14 mouse cellular contexts compared by ENCODE assay signal in the genomic region with DNA sequence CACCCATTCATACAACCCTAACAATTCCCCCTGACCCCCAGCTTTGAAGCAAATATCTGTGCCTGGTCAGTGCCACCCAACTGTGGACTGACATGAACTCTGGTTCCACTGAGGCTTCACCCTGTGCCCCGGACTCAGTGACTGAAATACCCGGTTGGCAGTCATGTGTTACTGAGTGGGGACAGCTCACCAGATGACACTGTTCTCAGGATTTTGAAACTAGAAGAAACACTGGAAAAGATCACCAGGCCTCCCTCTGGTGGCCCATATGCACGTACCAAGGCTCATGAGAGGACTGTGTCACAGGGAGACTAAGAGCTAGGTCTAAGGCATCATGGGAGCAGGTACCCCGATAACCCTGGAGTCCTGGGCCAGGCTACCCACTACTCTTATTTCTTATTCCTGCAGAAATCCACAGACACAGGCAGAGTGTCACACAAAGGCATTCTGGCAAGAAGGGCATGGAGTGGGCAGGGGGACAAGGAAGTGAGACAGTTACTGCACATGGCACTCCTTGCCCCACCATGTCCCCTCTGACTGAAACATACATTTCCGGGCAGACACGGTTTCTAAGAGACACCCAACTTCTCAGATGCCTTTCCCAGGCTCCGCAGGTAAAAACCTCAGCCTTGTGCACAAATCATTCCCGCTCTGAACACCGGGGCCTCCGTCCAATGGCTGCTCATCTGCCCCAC. TPM values are rescaled to one million over a fixed set of nuclear protein-coding genes. Genes with fewer than 3 reads are reported as not detected.
DNase-seq lines count a peak whose midpoint lies in the region; ATAC-seq and TF ChIP-seq lines count a peak whose summit lies in the region.
"Had no signal": no experiment of that assay in that cellular context is flagged by ENCODE, and none has a peak within 500 bp of the region (broad histone marks: within the 10 kb centered on the region; RNA-seq: fewer than 3 reads in every experiment).

No protein-coding gene starts in this region.

- H3K4me2 ChIP-seq in heart, embryonic 12.5 days, result no peak overlapping the region
- H3K4me2 ChIP-seq in lung, postnatal 0 days (replicated peaks; ENCODE audit: low read depth, low read length), result no peak overlapping the region
- peak overlapping the region; percentile 42 for H3K4me2 ChIP-seq in intestine, embryonic 15.5 days (replicated peaks)

- no peaks in the 10 kb centered on the region for H3K9me3 ChIP-seq in heart, embryonic 12.5 days (replicated peaks)
- no peaks in the 10 kb centered on the region for H3K9me3 ChIP-seq in lung, postnatal 0 days (ENCODE audit: low read length)
- no peaks in the 10 kb centered on the region for H3K9me3 ChIP-seq in intestine, embryonic 15.5 days

- H3K27ac ChIP-seq in heart, embryonic 12.5 days (ENCODE audit: poor library complexity, severe bottlenecking), result no peak overlapping the region
- H3K27ac ChIP-seq in lung, postnatal 0 days (ENCODE audit: low read length), result no peak overlapping the region
- peak overlapping the region; percentile 78 for H3K27ac ChIP-seq in intestine, embryonic 15.5 days

- no peak overlapping the region for H3K4me3 ChIP-seq in heart, embryonic 12.5 days
- no peak overlapping the region for H3K4me3 ChIP-seq in lung, postnatal 0 days (ENCODE audit: low read depth, low read length)
- H3K4me3 ChIP-seq in intestine, embryonic 15.5 days (replicated peaks), result no peak overlapping the region
- H3K4me3 ChIP-seq: erythroblast, embryonic 14.5 days had no signal

- TF ChIP-seq EP300 in lung, postnatal 0 days (IDR thresholded peaks at IDR 0.05), result no peak

- H3K4me1 ChIP-seq in heart, embryonic 12.5 days (replicated peaks), result peaks cover 64% of the 10 kb centered on the region
- H3K4me1 ChIP-seq in lung, postnatal 0 days (ENCODE audit: insufficient read depth, low read depth, low read length), result peaks cover 4% of the 10 kb centered on the region; the same call in 1 of the 2 replicates
- peaks cover 29% of the 10 kb centered on the region for H3K4me1 ChIP-seq in intestine, embryonic 15.5 days (replicated peaks)

- no peaks in the 10 kb centered on the region for H3K27me3 ChIP-seq in heart, embryonic 12.5 days (replicated peaks)
- H3K27me3 ChIP-seq in lung, postnatal 0 days (replicated peaks; ENCODE audit: insufficient read depth, low read length), result no peaks in the 10 kb centered on the region
- no peaks in the 10 kb centered on the region for H3K27me3 ChIP-seq in intestine, embryonic 15.5 days (replicated peaks)

- TF ChIP-seq CTCF in lung, postnatal 0 days (IDR thresholded peaks at IDR 0.05), result peak; percentile 48

- 0 out of 2 replicates have a peak, but pooled peaks cover 4% of the 10 kb centered on the region for H3K36me3 ChIP-seq in heart, embryonic 12.5 days
- no peaks in the 10 kb centered on the region for H3K36me3 ChIP-seq in lung, postnatal 0 days (ENCODE audit: insufficient read depth, low read length)
- no peaks in the 10 kb centered on the region for H3K36me3 ChIP-seq in intestine, embryonic 15.5 days

- intact Hi-C loops in heart, postnatal 36 days (cut with DNase I), result loop anchor here (5.0 kb wide), 1 partner anchor 80 kb away; no protein-coding TSS in a partner anchor

- H3K9ac ChIP-seq in heart, embryonic 12.5 days, result peak overlapping the region; percentile 5; the same call in 1 of the 2 replicates
- no peak overlapping the region for H3K9ac ChIP-seq in lung, postnatal 0 days (replicated peaks; ENCODE audit: low read depth)
- no peak overlapping the region for H3K9ac ChIP-seq in intestine, embryonic 15.5 days

- ATAC-seq in heart, embryonic 12.5 days (ENCODE audit: insufficient number of reproducible peaks, low FRiP score), result no peak
- ATAC-seq in lung, postnatal 0 days, result peak; percentile 39
- ATAC-seq in intestine, embryonic 15.5 days, result peak; percentile 66
- ATAC-seq: activated CD4-positive, CD25-positive, alpha-beta regulatory T cell, adult 4 months had no signal

- WGBS in heart, embryonic 12.5 days, result 88% methylated on average over 10 of the region's 10 CpGs
- 86% methylated on average over 10 of the region's 10 CpGs for WGBS in lung, postnatal 0 days
- WGBS in intestine, embryonic 15.5 days, result 74% methylated on average over 10 of the region's 10 CpGs

- DNase-seq in heart, postnatal 36 days, result no peak
- DNase-seq in lung, postnatal 0 days (ENCODE audit: low spot score), result peak; percentile 59
- no peak for DNase-seq in lung, postnatal 25 days (ENCODE audit: low spot score)
- DNase-seq in right cerebral cortex, adult 2 months (ENCODE audit: low spot score in 2 of 2), result no peak
- DNase-seq in kidney, postnatal 14 days, result no peak
- DNase-seq: cerebellum, adult 2 months; kidney, adult 11 months; lung, postnatal 10 days; midbrain, embryonic 14.5 days; right cerebral cortex, postnatal 25 days had no signal

RNA-seq across cellular contexts. Expression of gene Ksr1, which starts 34.2 kb away (rescaled TPM):
- 3.3 and 3.5 TPM in 2 replicates for polyA plus RNA-seq in heart, embryonic 12.5 days (2016; fragmentation: Nextera tagmentation; extraction: Ambion mirVana)
- 1 to 10 TPM; 6.6 to 6.7 TPM for total RNA-seq in heart, postnatal 36 days (2021)
- 2.3 TPM in 2 replicates for polyA plus RNA-seq in lung, postnatal 0 days (2015; fragmentation: Nextera tagmentation; extraction: Ambion mirVana)
- 3.5 and 4.4 TPM in 2 replicates for polyA plus RNA-seq in intestine, embryonic 15.5 days (2015; fragmentation: Nextera tagmentation; extraction: Ambion mirVana)
